Mouse (Mus musculus) liver, embryonic 13.5 days (tissue): ENCODE data around the gene Ccdc163. TPM values are rescaled to one million over a fixed set of nuclear protein-coding genes. Genes with fewer than 3 reads are reported as not detected.

ENCODE experiments used
- polyA plus RNA-seq: library from polyadenylated mRNA; unstranded; fragments of >200 nt; fragmentation: Nextera tagmentation; extraction: Ambion mirVana; gene quantifications from 2 replicates; pipeline ENCODE4 v1.2.1, GENCODE M21; 2015

Gene Ccdc163
- polyA plus RNA-seq, 1 experiment from 2014 or later = 13.3 TPM

Other genes starting within 250 kb of the Ccdc163 start
- 4.7 and 5.7 TPM in 2 replicates for gene Mast2, start 244.3 kb upstream of the Ccdc163 start, polyA plus RNA-seq
- 16.2 and 18.5 TPM in 2 replicates for gene Ipp, start 201.0 kb upstream of the Ccdc163 start, polyA plus RNA-seq
- gene Tmem69, start 152.6 kb upstream of the Ccdc163 start, polyA plus RNA-seq = 29.0 and 37.1 TPM in 2 replicates
- gene Gpbp1l1, start 150.9 kb upstream of the Ccdc163 start, polyA plus RNA-seq = 12.8 and 18.4 TPM in 2 replicates
- gene Ccdc17, start 111.9 kb upstream of the Ccdc163 start, polyA plus RNA-seq = 1.7 and 1.8 TPM in 2 replicates
- 83.0 and 104 TPM in 2 replicates for gene Nasp, start 80.6 kb upstream of the Ccdc163 start, polyA plus RNA-seq
- 273 and 281 TPM in 2 replicates for gene Akr1a1, start 56.8 kb upstream of the Ccdc163 start, polyA plus RNA-seq
- gene Prdx1, start 23.0 kb upstream of the Ccdc163 start, polyA plus RNA-seq = 994 and 1,129 TPM in 2 replicates
- 13.6 and 17.1 TPM in 2 replicates for gene Mmachc, start 103 bp upstream of the Ccdc163 start, polyA plus RNA-seq
- 2.1 and 2.5 TPM in 2 replicates for gene Tesk2, start 12.4 kb downstream of the Ccdc163 start, polyA plus RNA-seq
- gene Toe1, start 99.1 kb downstream of the Ccdc163 start, polyA plus RNA-seq = 20.0 and 20.2 TPM in 2 replicates
- gene Mutyh, start 99.2 kb downstream of the Ccdc163 start, polyA plus RNA-seq = 3.9 and 4.0 TPM in 2 replicates
- 0.53 and 0.58 TPM in 2 replicates for gene Hpdl, start 113.2 kb downstream of the Ccdc163 start, polyA plus RNA-seq
- gene Zswim5, start 168.9 kb downstream of the Ccdc163 start, polyA plus RNA-seq = 0.05 and 0.06 TPM in 2 replicates